Mouse (Mus musculus) forebrain, embryonic 14.5 days (tissue): ENCODE measurements around the gene Swi5. TPM values are rescaled to one million over a fixed set of nuclear protein-coding genes. Genes with fewer than 3 reads are reported as not detected.

Experiments
- ATAC-seq: fragments of 200-750 bp; cut with Nextera tagmentation; 2 replicates; pipeline ENCODE4 v1.8.0; 2017; ENCODE audit warnings: mild to moderate bottlenecking, moderate library complexity
- DNase-seq: peaks from one replicate; pipeline ENCODE4 v3.0.0-alpha.2; 2015; ENCODE audit warnings: low spot score
- H3K27ac ChIP-seq: fragments of 300-500 bp; sonication (generic); 2 replicates; pipeline ENCODE4 v1.5.1; 2014; ENCODE audit warnings: low read depth, mild to moderate bottlenecking, control low read depth, low read length, moderate library complexity
- H3K27me3 ChIP-seq: fragments of 300-500 bp; sonication (generic); replicated peaks from 2 replicates; pipeline ENCODE4 v1.6.1; 2014; ENCODE audit warnings: low read length, control low read depth, mixed read lengths; ENCODE audit not compliant: control insufficient read depth, insufficient read depth
- H3K36me3 ChIP-seq: fragments of 300-500 bp; sonication (generic); 2 replicates; pipeline ENCODE4 v1.6.1; 2014; ENCODE audit warnings: low read length, control low read depth; ENCODE audit not compliant: control insufficient read depth, insufficient read depth
- H3K4me1 ChIP-seq: fragments of 300-500 bp; sonication (generic); 2 replicates; pipeline ENCODE4 v1.6.1; 2014; ENCODE audit warnings: antibody characterized with exemption, low read length, control low read depth; ENCODE audit not compliant: control insufficient read depth, insufficient read depth
- H3K4me2 ChIP-seq: fragments of 300-500 bp; sonication (generic); 2 replicates; pipeline ENCODE4 v1.6.1; 2014; ENCODE audit warnings: mild to moderate bottlenecking, control low read depth, low read length
- H3K4me3 ChIP-seq: fragments of 300-500 bp; sonication (generic); 2 replicates; pipeline ENCODE4 v1.5.1; 2014; ENCODE audit warnings: low read depth, low read length, control low read depth
- H3K9ac ChIP-seq: fragments of 300-500 bp; sonication (generic); 2 replicates; pipeline ENCODE4 v1.6.1; 2014; ENCODE audit warnings: mild to moderate bottlenecking, low read length, control low read depth, moderate library complexity
- H3K9me3 ChIP-seq: fragments of 300-500 bp; sonication (generic); replicated peaks from 2 replicates; pipeline ENCODE4 v1.6.1; 2016; ENCODE audit warnings: low read length, control low read depth, mixed read lengths; ENCODE audit not compliant: control insufficient read depth
- WGBS: fragments of 180-500 bp; shearing (Covaris S2); extraction: QIAGEN DNeasy Blood & Tissue Kit; methylation state at CpG from one replicate; pipeline ENCODE4 v1.1.7; 2014; 5-methylcytosine and 5-hydroxymethylcytosine counted together
- polyA plus RNA-seq: library from polyadenylated mRNA; unstranded; fragments of >200 nt; fragmentation: Nextera tagmentation; extraction: Ambion mirVana; gene quantifications from 2 replicates; pipeline ENCODE4 v1.2.1, GENCODE M21; 2014

Swi5 gene
- polyA plus RNA-seq, 1 experiment from 2014 or later, result 243 TPM

DNA sequence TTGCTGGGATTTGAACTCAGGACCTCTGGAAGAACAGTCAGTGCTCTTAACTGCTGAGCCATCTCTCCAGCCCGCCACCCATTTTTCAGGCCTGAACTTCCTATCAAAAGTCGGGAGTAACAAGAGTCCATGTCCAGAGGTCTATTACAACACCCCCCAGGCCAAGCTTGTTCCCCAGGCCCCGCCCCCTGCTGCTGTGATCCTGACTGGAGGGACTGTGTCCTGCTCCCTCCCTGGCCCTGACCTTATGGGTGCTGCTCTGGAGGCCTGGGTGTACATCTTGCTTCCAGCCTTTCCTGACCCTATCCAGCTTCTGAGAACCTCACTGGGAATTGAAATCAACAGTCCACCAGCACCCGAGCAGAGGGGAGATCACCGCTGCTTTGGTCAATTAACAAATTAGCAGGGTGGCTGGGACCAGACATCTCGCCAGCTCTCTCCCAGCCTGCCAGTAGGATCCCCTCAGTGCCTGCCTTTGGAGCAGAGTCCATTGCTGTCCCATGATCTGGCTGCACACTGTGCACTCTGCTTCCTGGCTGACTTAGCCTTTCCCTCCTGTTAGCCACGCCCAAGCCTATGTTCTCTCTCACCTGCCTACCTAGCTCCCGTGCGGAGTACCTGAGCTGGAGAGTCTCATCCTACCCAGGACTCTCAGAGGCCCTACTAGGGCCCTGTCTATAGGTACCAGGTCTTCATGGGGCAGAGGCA lies 33.9 kb upstream of the Swi5 start:
- DNase-seq (no peak), ATAC-seq (no peak)
- whole genome bisulfite sequencing, result 70% methylated on average over 9 of the region's 9 CpGs
- no peak overlapping the region for H3K9ac ChIP-seq
- H3K27ac ChIP-seq, result peak overlapping the region; percentile 81
- no peak overlapping the region for H3K4me3 ChIP-seq
- H3K36me3 ChIP-seq, result no peaks in the 10 kb centered on the region
- no peaks in the 10 kb centered on the region for H3K9me3 ChIP-seq
- no peak overlapping the region for H3K4me2 ChIP-seq
- H3K4me1 ChIP-seq, result peaks cover 6% of the 10 kb centered on the region; the same call in 1 of the 2 replicates
- no peaks in the 10 kb centered on the region for H3K27me3 ChIP-seq

DNA sequence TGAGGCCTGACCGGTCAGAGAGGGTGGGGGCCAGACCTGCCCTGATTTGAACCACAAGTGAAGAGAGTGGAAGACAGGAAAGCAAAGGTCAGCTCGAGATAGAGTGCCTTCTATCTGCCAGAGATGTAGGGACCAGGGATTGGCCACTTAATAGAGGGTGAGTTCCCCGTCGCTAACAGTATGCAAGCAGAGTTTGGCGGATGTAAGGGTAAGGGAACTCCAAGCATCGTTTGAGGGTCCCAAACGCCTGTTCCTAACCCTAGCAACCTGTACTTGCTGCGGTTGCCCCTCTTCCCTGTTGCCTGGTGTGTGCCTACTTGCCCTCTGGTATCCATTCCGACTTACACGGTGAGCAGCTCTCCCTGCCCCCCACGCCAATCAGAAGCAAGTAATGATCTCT lies 32.8 kb upstream of the Swi5 start:
- Histone ChIP-seq H3K27ac (no peak overlapping the region), H3K36me3 (no peaks in the 10 kb centered on the region), H3K9ac (no peak overlapping the region), H3K9me3 (no peaks in the 10 kb centered on the region), H3K4me3 (no peak overlapping the region), H3K4me1 (peaks cover 6% of the 10 kb centered on the region; the same call in 1 of the 2 replicates), H3K4me2 (no peak overlapping the region), H3K27me3 (no peaks in the 10 kb centered on the region)
- DNase-seq (no peak), ATAC-seq (no peak)
- 77% methylated on average over 11 of the region's 11 CpGs for WGBS

DNA sequence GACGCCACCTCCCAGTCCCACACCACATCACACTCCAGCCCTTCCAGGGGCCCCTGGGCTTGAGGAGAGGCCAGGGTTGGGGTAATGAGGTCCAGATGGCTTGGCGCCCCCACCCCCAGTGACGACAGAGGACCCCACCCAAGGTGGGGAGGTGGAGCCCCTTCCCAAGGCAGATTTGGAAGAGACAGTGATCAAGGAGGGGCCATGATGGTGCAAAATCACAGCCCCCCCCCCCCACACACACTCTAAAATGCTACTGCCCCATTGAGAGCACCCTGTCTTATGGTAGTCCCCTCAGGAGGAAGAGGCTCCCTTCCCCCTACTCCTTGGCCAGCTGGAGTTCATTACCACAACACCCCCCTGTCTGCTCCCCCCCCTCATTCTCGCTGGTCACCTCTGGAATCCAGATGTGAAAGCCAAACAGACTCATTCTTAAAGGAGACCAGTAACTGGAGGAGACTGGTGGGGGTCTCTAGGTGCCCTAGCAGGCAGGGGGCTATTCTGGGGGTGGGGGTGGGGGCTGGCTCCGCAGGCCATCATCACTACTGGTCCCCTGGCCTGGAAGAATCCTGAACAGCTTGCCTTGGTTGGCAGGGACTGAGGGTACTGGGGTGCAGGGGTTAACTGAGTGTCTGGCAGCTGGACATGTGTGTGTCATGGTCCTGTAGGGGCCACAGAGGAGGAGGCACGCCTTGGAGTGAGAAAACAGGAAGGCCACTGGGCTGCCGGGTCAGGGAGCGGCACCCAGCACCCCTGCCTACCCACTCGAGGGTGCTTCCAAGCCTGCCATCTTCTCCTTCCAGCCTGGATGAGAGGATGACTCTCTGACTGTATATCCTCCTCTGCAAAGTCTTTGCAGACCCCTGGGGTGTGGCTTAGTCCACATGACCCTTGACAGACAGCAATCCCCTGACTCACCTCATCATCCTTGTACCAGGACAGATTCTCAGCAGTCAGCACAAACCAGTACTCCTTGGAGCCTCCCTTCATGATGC lies 32.0 kb upstream of the Swi5 start:
- H3K9me3 ChIP-seq, result no peaks in the 10 kb centered on the region
- no peak overlapping the region for H3K4me2 ChIP-seq
- H3K27me3 ChIP-seq, result no peaks in the 10 kb centered on the region
- ATAC-seq (no peak), DNase-seq (no peak)
- WGBS, result 62% methylated on average over 9 of the region's 9 CpGs
- H3K4me3 ChIP-seq, result no peak overlapping the region
- peaks cover 6% of the 10 kb centered on the region; the same call in 1 of the 2 replicates for H3K4me1 ChIP-seq
- H3K9ac ChIP-seq, result no peak overlapping the region
- H3K36me3 ChIP-seq, result no peaks in the 10 kb centered on the region
- no peak overlapping the region for H3K27ac ChIP-seq

DNA sequence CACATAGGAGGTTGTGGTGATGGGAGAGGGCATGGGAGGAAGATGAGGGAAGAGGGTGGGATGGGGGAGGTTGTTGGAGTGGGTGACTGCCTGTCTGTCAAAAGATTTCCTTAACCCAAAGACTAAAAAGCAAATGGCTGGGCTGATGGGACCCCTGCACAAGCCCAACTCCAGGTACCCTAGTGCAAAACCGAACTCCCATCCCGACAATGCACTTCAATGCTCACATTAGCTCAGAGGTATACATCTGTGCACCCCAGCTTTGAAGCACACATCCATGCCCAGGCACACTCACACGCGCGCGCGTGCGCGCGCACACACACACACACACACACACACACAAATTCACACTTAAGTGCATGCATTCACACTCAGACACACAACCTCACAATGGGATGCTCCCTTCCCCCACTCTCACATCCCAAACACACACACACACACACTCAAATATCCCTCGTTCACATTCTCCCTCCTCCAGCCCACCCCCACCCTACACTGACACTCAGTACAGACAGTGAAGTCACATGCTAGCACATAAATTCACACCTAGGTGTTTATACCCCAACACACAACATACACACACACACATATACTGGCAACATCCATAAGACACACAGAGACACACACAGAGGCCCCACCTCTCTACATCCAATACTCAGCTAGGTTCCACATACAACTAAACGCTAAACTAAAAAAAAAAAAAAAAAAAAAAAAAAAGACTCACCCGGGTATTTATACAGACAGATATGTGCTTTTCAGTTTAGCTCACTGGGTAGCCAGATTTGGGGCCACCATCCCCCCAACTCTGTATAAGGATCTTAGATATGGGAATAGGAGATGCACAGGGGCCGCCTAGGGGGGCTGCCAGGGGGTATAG lies 31.1 kb upstream of the Swi5 start:
- no peak for ATAC-seq
- Histone ChIP-seq H3K9me3 (no peaks in the 10 kb centered on the region), H3K4me3 (no peak overlapping the region), H3K27me3 (no peaks in the 10 kb centered on the region), H3K4me1 (peaks cover 6% of the 10 kb centered on the region; the same call in 1 of the 2 replicates), H3K4me2 (peak overlapping the region; percentile 36; the same call in 1 of the 2 replicates), H3K9ac (no peak overlapping the region), H3K36me3 (no peaks in the 10 kb centered on the region), H3K27ac (no peak overlapping the region)
- DNase-seq, result no peak
- WGBS, result 83% methylated on average over 14 of the region's 14 CpGs

DNA sequence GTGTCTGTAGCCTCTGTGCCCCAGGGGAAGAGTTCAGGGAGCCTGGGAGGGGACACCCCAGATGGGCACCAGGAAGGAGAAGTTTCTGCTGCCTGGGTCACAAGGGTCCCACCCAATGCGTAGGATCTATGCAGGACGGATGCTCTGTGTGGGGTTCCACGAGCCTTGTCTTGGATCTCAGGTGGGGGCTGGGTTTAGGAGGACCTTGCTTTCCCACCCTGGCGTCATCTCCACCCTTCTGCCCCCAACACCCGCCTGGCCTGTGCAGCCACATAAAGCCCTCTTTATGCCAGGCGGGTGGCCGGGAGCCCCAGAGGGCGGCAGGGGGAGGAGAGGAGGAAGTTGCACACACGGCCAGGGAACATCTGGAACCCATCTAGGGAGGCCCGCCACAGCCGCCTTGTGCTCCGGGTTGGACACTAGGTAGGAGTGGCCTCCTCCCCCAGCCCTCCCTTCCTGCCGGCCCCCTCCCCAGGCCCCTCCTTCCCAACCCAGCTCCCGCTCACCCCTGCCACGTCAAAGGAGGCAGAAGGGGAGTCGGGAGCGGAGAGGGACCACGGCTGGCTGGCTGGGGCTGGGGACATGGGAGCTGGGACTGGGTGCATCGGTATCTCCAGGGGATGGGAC lies 30.0 kb upstream of the Swi5 start:
- Histone ChIP-seq H3K9me3 (no peaks in the 10 kb centered on the region), H3K4me2 (peak overlapping the region; percentile 36), H3K4me3 (0 out of 2 replicates have a peak overlapping the region, but pooled peaks have one; percentile 2), H3K36me3 (no peaks in the 10 kb centered on the region), H3K9ac (peak overlapping the region; percentile 43), H3K27ac (no peak overlapping the region), H3K4me1 (peaks cover 6% of the 10 kb centered on the region; the same call in 1 of the 2 replicates), H3K27me3 (no peaks in the 10 kb centered on the region)
- DNase-seq (no peak), ATAC-seq (peak; percentile 24; the same call in 1 of the 2 replicates)
- 12% methylated on average over 17 of the region's 19 CpGs for WGBS

DNA sequence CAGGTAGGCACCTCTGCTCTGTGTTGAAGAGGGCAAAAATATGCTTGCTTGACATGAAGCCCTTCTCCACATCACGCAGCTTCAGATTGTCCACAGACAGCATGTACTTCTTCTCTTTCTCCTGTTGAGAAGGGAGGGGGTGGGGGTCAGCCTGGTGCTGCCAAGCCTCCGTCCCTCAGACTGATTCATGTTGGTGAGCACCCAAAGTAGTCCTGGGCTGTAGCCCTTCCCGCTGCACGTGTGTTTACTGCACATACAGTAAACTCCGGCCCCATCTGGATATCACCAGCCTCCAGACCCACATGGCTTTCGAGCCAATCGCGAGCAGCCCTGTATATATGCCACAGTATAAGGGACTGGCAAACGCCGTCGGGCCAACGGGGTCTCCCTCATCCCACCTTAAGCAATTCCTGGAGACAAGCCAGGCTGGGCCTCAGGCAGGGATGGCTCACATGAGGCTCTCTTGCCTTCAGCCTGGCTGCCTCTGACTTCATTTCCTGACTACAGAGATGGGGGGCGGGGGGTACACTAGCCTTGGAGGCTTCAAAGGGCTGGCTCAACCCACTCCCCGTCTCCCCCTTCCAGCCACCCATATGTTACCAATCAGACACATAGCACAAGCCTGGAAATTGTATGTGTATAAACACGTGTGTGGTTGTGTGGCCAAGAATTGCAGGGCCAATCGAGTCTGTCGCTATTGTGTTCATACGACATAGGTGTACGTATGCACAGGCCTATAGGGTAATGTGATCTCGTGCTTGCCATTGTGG lies 29.2 kb upstream of the Swi5 start:
- H3K4me1 ChIP-seq, result peaks cover 6% of the 10 kb centered on the region
- no peak overlapping the region for H3K27ac ChIP-seq
- DNase-seq (peak; percentile 16), ATAC-seq (no peak)
- no peak overlapping the region for H3K4me2 ChIP-seq
- H3K9ac ChIP-seq, result no peak overlapping the region
- 73% methylated on average over 20 of the region's 20 CpGs for WGBS
- H3K9me3 ChIP-seq, result no peaks in the 10 kb centered on the region
- no peaks in the 10 kb centered on the region for H3K36me3 ChIP-seq
- H3K27me3 ChIP-seq, result no peaks in the 10 kb centered on the region
- no peak overlapping the region for H3K4me3 ChIP-seq

DNA sequence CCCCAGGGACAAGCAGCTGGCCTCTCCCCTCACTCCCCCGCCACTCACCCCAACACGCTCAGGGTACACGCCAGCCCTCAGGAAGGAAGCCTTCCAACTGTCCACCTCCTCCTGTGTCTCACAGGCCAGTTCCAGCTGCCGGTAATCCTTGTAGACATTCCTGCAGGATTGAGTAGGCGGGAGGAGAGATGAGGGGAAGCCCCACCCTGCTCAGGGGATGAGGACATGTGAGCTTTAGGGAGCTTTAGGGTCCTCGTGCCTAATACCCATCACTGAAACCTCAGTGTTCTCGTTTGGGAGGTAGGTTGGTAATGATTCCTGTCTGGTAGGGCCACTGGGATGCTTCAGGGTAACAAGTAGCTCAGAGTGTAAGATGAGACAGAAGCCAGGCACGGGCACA lies 27.9 kb upstream of the Swi5 start:
- Histone ChIP-seq H3K9ac (no peak overlapping the region), H3K27me3 (no peaks in the 10 kb centered on the region), H3K27ac (no peak overlapping the region), H3K4me3 (no peak overlapping the region), H3K36me3 (no peaks in the 10 kb centered on the region), H3K4me1 (peaks cover 16% of the 10 kb centered on the region), H3K9me3 (no peaks in the 10 kb centered on the region), H3K4me2 (no peak overlapping the region)
- 15% methylated on average over 8 of the region's 8 CpGs for WGBS
- DNase-seq (no peak), ATAC-seq (no peak)
